Mouse (Mus musculus) lung, postnatal 14 days (tissue): ENCODE measurements around the gene 9430038I01Rik.

ENCODE experiments used
- DNase-seq: peaks from one replicate; pipeline ENCODE4 v3.0.0; 2021

9430038I01Rik gene

DNA sequence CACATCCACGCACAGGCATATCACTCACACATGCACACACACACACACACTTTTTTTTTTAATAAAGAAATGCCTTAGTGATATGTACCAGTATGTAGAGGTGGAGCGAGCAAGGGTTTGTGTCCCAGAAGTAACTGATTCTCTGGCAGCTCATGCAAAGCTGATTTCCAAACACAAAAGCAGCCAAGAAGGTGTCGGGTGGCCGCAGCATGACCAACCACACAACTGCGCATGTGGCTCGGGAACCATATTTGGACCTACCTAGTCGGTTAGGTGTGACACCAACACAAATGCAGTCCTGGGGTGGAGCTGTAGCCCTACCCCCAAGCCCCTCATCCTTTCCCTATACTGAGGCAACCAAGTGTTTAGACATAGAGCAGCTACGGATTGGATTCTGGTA, 45.5 kb downstream of the 9430038I01Rik start:
- DNase-seq, result no peak

GRCm38 (mm10) chr7:137364571-137364970, 46.0 kb downstream of the 9430038I01Rik start:
- no peak for DNase-seq

DNA sequence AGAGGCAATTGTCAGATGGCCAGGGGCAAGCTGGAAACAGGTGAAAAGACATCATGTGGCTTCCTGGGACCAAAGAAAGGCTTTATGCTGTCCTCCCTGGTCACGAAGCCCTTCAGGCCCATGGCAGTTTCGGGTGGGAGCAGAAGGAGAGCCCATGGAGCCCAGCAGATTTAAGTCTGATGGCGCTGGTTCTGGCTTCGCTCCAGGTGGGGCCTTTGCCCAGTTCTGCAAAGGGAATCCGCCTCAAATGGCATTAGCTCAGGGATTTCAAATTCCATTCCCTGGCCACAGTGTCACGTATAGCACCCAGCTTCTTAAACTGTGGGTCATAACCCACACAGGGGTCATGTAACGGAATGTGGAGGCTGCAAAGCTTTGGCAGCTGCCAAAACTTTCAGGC, 63.7 kb downstream of the 9430038I01Rik start:
- DNase-seq, result peak; percentile 14

DNA sequence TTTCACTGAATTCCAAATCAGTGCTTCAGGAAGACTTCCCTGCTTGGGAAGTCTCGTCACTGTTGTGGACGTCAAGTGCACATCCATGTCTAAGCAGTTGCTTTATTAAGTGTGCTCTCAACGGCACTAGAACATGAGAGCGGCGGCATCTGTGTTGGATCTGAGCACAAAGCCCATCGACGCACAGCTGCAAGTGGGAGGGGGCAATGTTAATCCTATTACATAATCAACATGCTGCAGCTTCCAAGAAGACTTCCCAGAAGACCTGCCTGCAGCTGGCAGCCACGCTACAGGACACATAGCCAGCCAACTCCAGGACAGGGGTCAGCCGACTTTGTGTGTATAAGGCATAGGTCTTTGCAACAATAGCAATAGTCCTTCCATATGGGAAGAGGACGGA, 64.5 kb downstream of the 9430038I01Rik start:
- peak; percentile 15 for DNase-seq

GRCm38 (mm10) chr7:137333951-137334350, 76.6 kb downstream of the 9430038I01Rik start:
- DNase-seq, result no peak
